Mouse (Mus musculus) spleen, embryonic (tissue): ENCODE measurements around the gene Rhbdl2.

Experiments used
- CTCF ChIA-PET: fragments of 350-600 bp; sonication (Branson Sonifier 250); formaldehyde crosslinking; loops from one replicate; lab custom pipeline; 2022; lab: Charles Lee

The Rhbdl2 gene

DNA sequence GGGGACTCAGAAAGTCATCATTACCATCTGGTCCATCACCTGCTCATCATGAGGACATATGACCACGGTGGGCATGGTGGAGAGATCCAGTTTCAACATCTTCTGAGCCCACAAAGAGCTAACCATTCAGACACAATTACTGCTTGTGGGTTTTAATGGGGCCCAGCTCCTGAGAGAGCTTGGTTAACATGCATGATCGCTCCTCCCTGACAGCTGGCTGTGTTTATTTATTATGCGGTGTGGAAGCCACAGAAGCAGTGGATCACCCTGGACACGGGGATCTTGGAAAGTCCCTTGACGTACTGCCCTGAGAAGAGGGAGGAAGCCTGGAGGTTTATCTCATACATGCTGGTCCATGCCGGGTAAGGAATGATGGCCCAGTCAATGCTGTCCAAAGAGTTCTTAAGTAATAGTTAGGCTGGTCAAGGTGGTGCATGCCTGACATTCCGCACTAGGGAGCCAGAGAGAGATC, 26.4 kb downstream of the Rhbdl2 start:
- CTCF ChIA-PET = no interaction called here

DNA sequence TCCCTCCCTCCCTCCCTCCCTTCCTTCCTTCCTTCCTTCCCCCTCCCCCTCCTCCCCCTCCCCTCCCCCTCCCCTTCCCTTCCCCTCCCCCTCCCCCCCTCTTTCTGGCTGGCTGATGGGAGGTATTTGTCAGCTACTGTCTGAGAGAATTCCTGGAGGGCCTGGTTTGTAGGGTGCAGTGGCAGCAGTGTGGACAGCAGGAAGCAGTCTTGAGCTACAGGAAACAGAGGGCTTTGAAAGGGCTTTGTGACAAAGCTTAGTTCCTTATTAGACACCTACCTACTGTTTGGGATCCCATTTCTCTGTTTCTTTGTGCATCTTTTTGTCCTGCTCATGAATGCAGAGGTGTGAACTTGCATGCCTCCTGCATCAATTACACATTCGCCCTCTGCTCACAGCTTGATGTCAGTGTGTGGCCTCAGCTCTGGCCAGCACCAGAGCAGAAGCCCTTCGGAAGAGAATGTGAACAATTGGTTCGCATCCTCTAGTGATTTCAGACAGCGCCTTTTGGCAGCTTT, 31.5 kb downstream of the Rhbdl2 start:
- CTCF ChIA-PET = interaction anchor here (0.6 kb wide), 1 partner anchor 376 kb away, joined by 5 read pairs; no protein-coding TSS in a partner anchor

DNA sequence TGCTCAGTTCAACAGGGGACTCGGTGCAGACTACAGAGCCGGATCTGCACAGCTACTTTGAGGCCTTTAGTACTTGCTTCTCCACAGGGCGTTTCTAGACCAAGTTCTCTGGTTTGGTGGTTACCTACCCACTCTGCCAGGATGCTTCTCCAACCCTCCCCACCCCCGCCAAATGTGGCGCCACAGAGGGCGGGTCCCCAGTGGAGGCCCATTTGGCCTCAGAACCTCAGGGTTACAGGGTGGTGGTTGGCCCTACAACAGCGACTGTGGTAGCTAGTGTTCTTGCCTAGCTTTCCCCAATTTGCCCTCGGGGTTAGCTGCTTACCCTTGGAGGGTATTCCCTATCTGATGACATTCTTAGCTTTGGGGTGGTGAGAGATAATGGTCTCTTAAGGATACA, 54.5 kb downstream of the Rhbdl2 start:
- CTCF ChIA-PET = no interaction called here

DNA sequence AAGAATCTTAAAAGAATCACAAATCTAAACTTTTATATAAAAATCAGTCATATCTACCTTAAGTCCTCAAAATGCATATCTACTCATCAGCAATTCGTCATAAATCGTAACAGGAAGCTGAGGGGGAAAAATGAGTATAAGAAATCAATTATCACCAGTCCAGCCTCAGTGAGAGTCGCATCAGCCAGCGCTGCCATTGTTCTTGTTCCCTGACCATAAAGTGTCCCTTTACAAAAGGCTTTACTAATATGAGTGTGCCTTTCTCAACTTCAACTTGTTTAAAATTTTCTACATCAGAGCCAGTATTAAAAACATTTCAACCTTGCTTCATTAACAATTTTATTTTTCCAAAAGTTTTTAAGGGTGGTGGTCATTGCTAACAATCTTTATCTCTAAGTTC, 69.2 kb downstream of the Rhbdl2 start:
- CTCF ChIA-PET = no interaction called here

DNA sequence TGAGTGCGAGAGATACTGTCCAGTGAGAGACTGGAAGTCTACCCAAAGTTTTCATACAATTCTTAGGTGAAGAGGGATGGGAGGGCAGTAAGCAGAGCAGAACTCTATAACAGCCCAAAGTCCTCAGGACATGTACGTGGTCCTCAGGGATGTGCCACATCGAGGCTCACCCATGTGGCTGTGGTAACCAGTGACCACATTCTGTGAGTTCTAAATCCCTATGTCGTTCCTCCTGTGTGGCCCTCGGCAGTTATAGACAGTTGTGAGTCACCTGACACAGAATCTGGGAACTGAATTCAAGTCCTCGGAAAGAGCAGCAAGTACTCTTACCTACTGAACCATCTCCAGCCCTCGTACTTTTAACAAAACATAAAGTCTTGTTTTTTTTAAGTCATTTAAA, 70.4 kb downstream of the Rhbdl2 start:
- CTCF ChIA-PET = no interaction called here

DNA sequence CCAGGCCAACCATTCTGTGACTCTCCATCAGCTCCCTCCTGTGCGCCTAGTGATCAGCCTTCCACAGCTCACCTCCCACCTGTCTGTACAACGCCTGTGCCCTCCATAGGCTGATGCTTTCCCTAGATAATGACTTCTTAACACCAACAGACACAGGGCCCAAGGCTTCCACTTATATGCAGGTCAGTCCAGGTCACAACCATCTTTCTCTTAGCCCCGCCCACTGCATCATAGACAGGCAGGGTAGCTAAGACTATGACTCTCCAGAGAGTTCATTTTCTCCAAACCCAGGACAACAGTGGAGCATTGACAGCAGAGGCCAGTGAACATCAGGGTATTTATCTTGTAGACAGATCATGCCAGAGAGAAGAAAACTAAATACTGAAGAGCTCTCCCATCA, 71.7 kb downstream of the Rhbdl2 start, which contains the start of gene 4933427I04Rik:
Gene 4933427I04Rik, plus strand, starts transcription at position 301 of the 400 bp plus-strand sequence.
- CTCF ChIA-PET = no interaction called here

DNA sequence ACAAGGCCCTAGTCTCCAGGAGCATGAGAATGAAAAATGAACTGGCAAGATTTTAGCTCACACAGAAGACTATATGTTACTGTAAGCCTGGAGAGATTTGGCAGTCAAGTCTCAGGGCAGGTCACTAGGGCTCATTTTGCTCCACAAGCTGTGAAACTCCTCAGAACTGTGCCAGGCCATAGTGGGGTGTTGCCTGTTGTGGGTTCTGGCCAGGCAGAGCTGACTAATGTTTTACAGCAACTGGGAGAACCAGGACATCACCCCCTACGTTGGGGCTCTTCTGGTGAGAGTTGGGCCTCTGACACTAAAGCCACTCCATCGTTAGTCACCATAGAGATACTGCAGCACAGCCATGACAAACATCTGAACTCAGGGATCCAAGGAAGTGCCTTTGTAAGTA, 72.1 kb downstream of the Rhbdl2 start:
- CTCF ChIA-PET = no interaction called here

DNA sequence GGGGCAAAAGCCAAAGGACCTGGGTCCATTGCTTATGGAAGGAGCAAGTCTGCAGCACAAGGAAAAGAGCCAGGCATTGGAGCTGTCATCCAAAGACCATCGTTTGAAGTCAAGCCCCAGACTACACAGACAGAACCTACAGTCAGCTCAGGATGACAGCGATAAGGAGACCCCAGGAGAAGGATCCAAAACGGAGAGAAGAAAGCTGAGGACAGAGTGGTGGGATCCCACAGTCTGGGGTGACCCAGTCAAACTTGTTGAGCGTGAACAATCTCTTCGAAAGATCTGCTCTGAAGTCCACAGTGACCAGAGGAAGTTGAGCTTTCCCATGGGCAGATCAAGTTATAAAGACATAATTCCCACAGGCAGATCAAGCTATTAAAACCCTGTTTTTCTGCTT, 72.9 kb downstream of the Rhbdl2 start:
- CTCF ChIA-PET = no interaction called here
